Mouse (Mus musculus) forebrain, embryonic 15.5 days (tissue): ENCODE results near the gene Arnt2. TPM values are rescaled to one million over a fixed set of nuclear protein-coding genes. Genes with fewer than 3 reads are reported as not detected.

Source experiments
- ATAC-seq: fragments of 200-750 bp; cut with Nextera tagmentation; replicated peaks from 2 replicates; pipeline ENCODE4 v1.8.0; 2017; ENCODE audit warnings: mild to moderate bottlenecking, moderate TSS enrichment, moderate library complexity
- H3K27ac ChIP-seq: fragments of 300-500 bp; sonication (generic); replicated peaks from 2 replicates; pipeline ENCODE4 v1.5.1; 2015; ENCODE audit warnings: mild to moderate bottlenecking, inconsistent platforms
- H3K27me3 ChIP-seq: fragments of 300-500 bp; sonication (generic); 2 replicates; pipeline ENCODE4 v1.6.1; 2015; ENCODE audit warnings: inconsistent platforms
- H3K36me3 ChIP-seq: fragments of 300-500 bp; sonication (generic); 2 replicates; pipeline ENCODE4 v1.6.1; 2015; ENCODE audit warnings: mild to moderate bottlenecking, inconsistent platforms
- H3K4me1 ChIP-seq: fragments of 300-500 bp; sonication (generic); 2 replicates; pipeline ENCODE4 v1.6.1; 2015; ENCODE audit warnings: inconsistent platforms
- H3K4me2 ChIP-seq: fragments of 300-500 bp; sonication (generic); replicated peaks from 2 replicates; pipeline ENCODE4 v1.6.1; 2015; ENCODE audit warnings: mild to moderate bottlenecking, inconsistent platforms
- H3K4me3 ChIP-seq: fragments of 300-500 bp; sonication (generic); 2 replicates; pipeline ENCODE4 v1.5.1; 2015; ENCODE audit warnings: mild to moderate bottlenecking, inconsistent platforms
- H3K9ac ChIP-seq: fragments of 300-500 bp; sonication (generic); replicated peaks from 2 replicates; pipeline ENCODE4 v1.6.1; 2015; ENCODE audit warnings: mild to moderate bottlenecking, inconsistent platforms
- H3K9me3 ChIP-seq: fragments of 300-500 bp; sonication (generic); 2 replicates; pipeline ENCODE4 v1.6.1; 2016; ENCODE audit warnings: inconsistent platforms
- WGBS: fragments of 180-500 bp; shearing (Covaris S2); methylation state at CpG from one replicate; pipeline ENCODE4 v1.1.7; 2015; ENCODE audit warnings: mixed read lengths; 5-methylcytosine and 5-hydroxymethylcytosine counted together
- polyA plus RNA-seq: library from polyadenylated mRNA; unstranded; fragments of >200 nt; fragmentation: Nextera tagmentation; extraction: Ambion mirVana; gene quantifications from 2 replicates; pipeline ENCODE4 v1.2.1, GENCODE M21; 2015

Gene Arnt2
- polyA plus RNA-seq, 1 experiment from 2014 or later: 61.2 TPM

GRCm38 (mm10) chr7:84203981-84204380, 206.0 kb downstream of the Arnt2 start:
- ATAC-seq: no peak
- WGBS: 78% methylated on average over 3 of the region's 3 CpGs
- Histone ChIP-seq H3K4me1 (no peaks in the 10 kb centered on the region), H3K9ac (no peak overlapping the region), H3K36me3 (no peaks in the 10 kb centered on the region), H3K4me3 (no peak overlapping the region), H3K4me2 (no peak overlapping the region), H3K27me3 (no peaks in the 10 kb centered on the region), H3K27ac (no peak overlapping the region), H3K9me3 (no peaks in the 10 kb centered on the region)

- 87% methylated on average over 13 of the region's 13 CpGs for WGBS
Measured at GRCm38 (mm10) chr7:84201151-84202068, 208.6 kb downstream of the Arnt2 start.

GRCm38 (mm10) chr7:84197208-84197860, 212.6 kb downstream of the Arnt2 start:
- Histone ChIP-seq H3K4me3 (no peak overlapping the region), H3K4me2 (no peak overlapping the region), H3K27ac (no peak overlapping the region), H3K4me1 (no peaks in the 10 kb centered on the region), H3K36me3 (no peaks in the 10 kb centered on the region), H3K27me3 (no peaks in the 10 kb centered on the region), H3K9ac (no peak overlapping the region), H3K9me3 (no peaks in the 10 kb centered on the region)
- WGBS: 90% methylated on average over 6 of the region's 6 CpGs
- ATAC-seq: no peak

More at GRCm38 (mm10) chr7:84201151-84202068, 208.6 kb downstream of the Arnt2 start:
- ATAC-seq: no peak
- Histone ChIP-seq H3K9me3 (no peaks in the 10 kb centered on the region), H3K27ac (no peak overlapping the region), H3K36me3 (no peaks in the 10 kb centered on the region), H3K4me1 (no peaks in the 10 kb centered on the region), H3K27me3 (no peaks in the 10 kb centered on the region), H3K4me3 (no peak overlapping the region), H3K9ac (no peak overlapping the region), H3K4me2 (no peak overlapping the region)

Other genes with a start within 250 kb of the Arnt2 start
- 0.28 and 0.75 TPM in 2 replicates for gene Gm2115, start 118.8 kb upstream of the Arnt2 start, polyA plus RNA-seq
- gene Fah, start 196.5 kb upstream of the Arnt2 start, polyA plus RNA-seq: 6.1 and 6.8 TPM in 2 replicates